Mouse (Mus musculus): ENCODE data around the gene Ankub1. TPM values are rescaled to one million over a fixed set of nuclear protein-coding genes. Genes with fewer than 3 reads are reported as not detected.

Ankub1 gene
- not detected for total RNA-seq (2021)
- long read RNA-seq, experiment 1, result 0 reads
- long read RNA-seq, experiment 2, result 0 reads

- DNase-seq, result no peak
Observed at GRCm38 (mm10) chr3:57692719-57693118, at the start of gene Ankub1. Gene Ankub1, minus strand, starts transcription at chr3:57692799.

- DNase-seq, result no peak
Observed at GRCm38 (mm10) chr3:57739830-57740229, 47.2 kb upstream of the Ankub1 start.

- DNase-seq, result no peak
Observed at GRCm38 (mm10) chr3:57736419-57737095, 44.0 kb upstream of the Ankub1 start.

- DNase-seq, result peak; percentile 97
Observed at GRCm38 (mm10) chr3:57735511-57736370, 43.1 kb upstream of the Ankub1 start, which contains the start of gene Rnf13. Gene Rnf13, plus strand, starts transcription at chr3:57736062.

- DNase-seq, result no peak
Observed at GRCm38 (mm10) chr3:57732206-57732915, 39.8 kb upstream of the Ankub1 start.

GRCm38 (mm10) chr3:57714151-57714550, 21.6 kb upstream of the Ankub1 start:
- no peak for DNase-seq

GRCm38 (mm10) chr3:57696779-57697178, 4.2 kb upstream of the Ankub1 start:
- DNase-seq, result no peak

GRCm38 (mm10) chr3:57696249-57696648, 3.6 kb upstream of the Ankub1 start:
- no peak for DNase-seq

GRCm38 (mm10) chr3:57691772-57692171, 827 bp downstream of the Ankub1 start:
- DNase-seq, result no peak

GRCm38 (mm10) chr3:57677786-57678185, 14.8 kb downstream of the Ankub1 start:
- peak; percentile 14 for DNase-seq

GRCm38 (mm10) chr3:57674075-57674474, 18.5 kb downstream of the Ankub1 start:
- DNase-seq, result no peak

- DNase-seq, result no peak
Observed at GRCm38 (mm10) chr3:57673586-57673985, 19.0 kb downstream of the Ankub1 start.

GRCm38 (mm10) chr3:57667054-57667723, 25.4 kb downstream of the Ankub1 start:
- no peak for DNase-seq

GRCm38 (mm10) chr3:57665880-57666279, 26.7 kb downstream of the Ankub1 start:
- DNase-seq, result no peak

GRCm38 (mm10) chr3:57664682-57665081, 27.9 kb downstream of the Ankub1 start:
- no peak for DNase-seq

GRCm38 (mm10) chr3:57663731-57664130, 28.9 kb downstream of the Ankub1 start:
- no peak for DNase-seq

GRCm38 (mm10) chr3:57658608-57659007, 34.0 kb downstream of the Ankub1 start:
- no peak for DNase-seq

- DNase-seq, result no peak
Observed at GRCm38 (mm10) chr3:57653646-57654045, 39.0 kb downstream of the Ankub1 start.

GRCm38 (mm10) chr3:57652485-57652884, 40.1 kb downstream of the Ankub1 start:
- no peak for DNase-seq

GRCm38 (mm10) chr3:57651865-57652259, 40.7 kb downstream of the Ankub1 start:
- no peak for DNase-seq

GRCm38 (mm10) chr3:57651231-57651864, 41.3 kb downstream of the Ankub1 start, which contains the start of gene Commd2:
Gene Commd2, minus strand, starts transcription at chr3:57651715.
- peak; percentile 83 for DNase-seq

Measured in gastrocnemius, postnatal 25 days (tissue).